Mouse (Mus musculus): ENCODE measurements around the gene Stag3. TPM values are rescaled to one million over a fixed set of nuclear protein-coding genes. Genes with fewer than 3 reads are reported as not detected.

Gene Stag3
- polyA plus RNA-seq (2014; fragmentation: Illumina TruSeq; extraction: RNeasy Lipid Tissue Mini Kit (QIAGEN cat#74804); ENCODE audit: low read depth, low replicate concordance): 511 TPM

DNA sequence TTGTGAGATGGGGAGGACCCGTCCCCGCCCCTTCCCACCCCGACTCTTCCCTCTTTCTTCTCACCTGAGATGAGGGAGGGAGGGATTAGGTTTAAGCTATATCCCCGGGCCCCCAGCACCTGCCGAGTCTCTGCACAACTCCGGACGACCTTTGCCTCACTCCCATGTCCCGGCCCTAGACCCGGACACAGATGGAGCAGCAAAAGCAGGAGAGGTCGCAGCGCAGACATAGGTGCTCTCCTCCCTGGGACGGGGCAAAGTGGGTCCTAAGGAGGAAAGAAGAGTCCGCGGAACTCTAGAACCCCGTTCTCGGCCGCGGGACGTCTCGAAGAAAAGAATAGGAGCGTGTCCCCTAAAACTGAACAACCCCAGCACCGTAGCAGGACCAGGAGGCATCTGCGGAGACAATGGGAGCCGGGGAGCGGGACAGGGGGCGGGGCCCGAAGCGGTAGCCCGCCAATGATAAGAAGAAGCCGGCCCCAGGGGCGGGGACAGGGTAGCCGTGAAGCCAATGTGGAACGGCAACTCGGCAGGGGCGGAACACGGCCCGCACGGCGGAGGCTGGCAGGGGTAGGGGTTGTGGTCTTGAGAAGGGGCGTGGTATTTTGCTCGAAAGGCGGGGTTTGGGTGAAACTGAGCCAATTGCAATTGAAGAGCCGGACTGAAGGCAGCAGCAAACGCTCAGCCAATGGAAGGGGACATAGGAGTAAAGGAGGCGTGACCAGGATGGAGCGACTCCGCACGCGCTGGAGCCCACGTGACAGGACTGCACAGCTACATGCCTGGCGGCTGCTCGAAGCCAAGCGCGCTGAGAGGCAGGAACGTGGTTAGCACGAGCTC, at the start of gene Stag3, which contains the start of the genes Gm43720 and Gpc2:
Gene Stag3, plus strand, starts transcription at position 656 of the 840 bp plus-strand sequence.
Gene Gm43720, minus strand, starts transcription at position 374 of the 840 bp plus-strand sequence.
Gene Gpc2, minus strand, starts transcription at position 421 of the 840 bp plus-strand sequence.

DNA sequence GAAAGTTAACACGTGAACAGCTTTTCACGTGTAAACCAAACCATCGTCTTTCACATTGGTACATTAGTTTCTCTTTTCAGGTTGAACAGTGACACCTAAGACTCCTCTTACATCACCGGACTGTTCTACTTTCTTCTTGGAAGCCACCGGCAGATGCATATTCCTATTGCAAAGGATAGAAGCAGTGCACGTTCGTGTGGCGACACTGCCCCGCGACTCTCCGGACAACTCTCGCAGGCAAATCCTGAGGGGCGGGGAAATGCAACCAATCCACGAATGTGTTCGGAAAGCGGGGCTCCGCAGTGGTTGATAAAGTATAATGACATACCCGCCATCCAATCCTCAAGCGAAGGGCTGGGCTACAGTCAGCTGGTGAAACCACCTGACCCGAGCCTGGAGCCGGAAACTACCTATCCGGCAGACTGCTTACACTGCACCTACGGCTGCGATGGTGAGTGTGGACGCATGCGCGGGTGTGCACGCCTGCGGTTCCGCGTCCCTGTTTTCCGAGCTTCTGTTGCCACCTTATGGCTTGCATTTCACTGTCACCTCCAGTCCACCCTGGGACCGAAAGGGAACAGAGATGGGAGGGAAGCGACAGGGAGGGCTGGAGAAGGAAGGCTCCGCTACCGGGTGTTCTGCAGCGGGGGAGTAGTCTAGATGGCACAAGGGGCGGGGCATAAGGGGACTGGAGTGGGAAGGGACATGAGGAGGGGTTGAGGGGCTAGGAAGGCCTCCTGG, 24.5 kb upstream of the Stag3 start, which contains the start of gene Lamtor4:
Gene Lamtor4, plus strand, starts transcription at position 130 of the 741 bp plus-strand sequence.

DNA sequence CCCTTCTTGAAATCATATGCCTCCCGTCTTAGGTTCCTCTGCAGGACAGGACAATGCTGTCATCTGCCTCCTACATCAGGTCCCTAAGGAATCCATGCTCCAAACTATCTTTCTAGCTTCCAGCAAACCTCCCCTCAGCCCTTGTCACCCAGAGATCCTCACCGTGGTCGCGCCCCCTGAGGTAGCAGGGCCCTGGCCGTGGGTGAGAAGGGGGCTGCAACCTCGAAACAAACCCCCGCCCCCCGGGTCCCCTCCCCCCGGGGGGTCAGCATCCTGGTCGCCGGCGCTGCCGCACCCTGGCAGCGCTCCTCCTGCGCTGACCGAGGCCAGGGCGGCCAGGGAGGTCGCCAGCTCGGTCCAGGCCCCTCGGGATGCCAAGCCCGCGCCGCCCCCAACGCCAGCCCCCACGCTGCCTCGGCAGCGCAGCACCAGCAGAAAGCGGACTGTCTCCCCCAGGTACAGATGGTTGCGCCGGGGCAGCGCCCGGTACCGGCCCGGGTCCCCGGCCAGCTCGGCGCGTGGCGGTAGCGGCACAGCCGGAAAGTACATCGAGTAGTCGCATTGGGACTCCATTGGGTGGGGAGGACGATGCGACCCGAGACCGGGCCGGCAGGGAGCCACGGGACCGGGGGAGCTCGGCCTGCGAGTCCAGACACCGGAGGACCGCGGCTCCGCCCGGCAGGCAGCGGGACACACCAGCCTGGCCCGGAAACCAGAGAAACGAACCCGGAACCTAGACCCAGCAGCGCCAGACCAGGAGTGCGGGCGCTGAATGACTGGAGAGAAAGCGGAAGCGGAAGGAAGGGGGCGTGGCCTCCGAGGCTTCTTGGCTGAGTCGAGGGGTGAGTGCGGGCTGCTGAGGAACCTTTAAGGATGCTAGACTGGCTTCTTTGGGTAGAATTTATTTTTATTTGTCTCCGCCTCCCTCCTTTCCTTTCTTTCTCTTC, 16.5 kb upstream of the Stag3 start, which contains the start of gene BC037034:
Gene BC037034, minus strand, starts transcription at position 774 of the 947 bp plus-strand sequence.

DNA sequence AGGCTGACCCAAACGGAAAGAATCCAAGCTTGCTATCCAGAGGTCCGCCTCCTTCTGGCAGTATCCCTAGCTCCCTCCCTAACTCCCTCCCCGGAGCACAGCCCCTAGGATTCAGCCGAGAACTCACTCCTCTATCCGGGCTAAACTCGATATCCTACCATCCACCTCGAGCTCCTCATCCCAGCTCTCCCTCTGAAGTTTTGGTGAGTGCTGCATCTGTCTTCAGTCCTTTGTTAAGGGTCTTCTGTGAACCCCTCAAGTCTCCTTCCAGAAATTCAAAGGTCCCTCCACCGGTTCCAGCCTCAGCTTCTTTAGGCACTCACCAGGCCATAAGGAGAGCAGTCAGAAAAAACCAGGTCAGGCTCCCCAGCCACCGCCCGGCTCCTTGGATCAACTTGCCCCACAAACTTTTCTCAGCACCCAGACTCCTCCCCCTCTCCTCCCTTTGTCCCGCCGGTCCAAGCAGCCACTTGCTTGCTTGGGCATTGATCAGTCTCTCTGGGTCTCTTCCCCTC, 7.6 kb upstream of the Stag3 start, which contains the start of gene Gal3st4:
Gene Gal3st4, minus strand, starts transcription at position 432 of the 515 bp plus-strand sequence.

GRCm38 (mm10) chr5:138341661-138342060, 61.6 kb downstream of the Stag3 start, which contains the start of gene Pvrig:
Pvrig (plus strand) TSS chr5:138341961.

Other genes with a start within 250 kb of the Stag3 start
- gene Smok3c, start 227.0 kb upstream of the Stag3 start, polyA plus RNA-seq (2014; fragmentation: Illumina TruSeq; extraction: RNeasy Lipid Tissue Mini Kit (QIAGEN cat#74804); ENCODE audit: low read depth, low replicate concordance): 5.5 TPM
- gene Zkscan1, start 195.2 kb upstream of the Stag3 start, polyA plus RNA-seq (2014; fragmentation: Illumina TruSeq; extraction: RNeasy Lipid Tissue Mini Kit (QIAGEN cat#74804); ENCODE audit: low read depth, low replicate concordance): 16.2 TPM
- 109 TPM for gene Zscan21, start 163.3 kb upstream of the Stag3 start, polyA plus RNA-seq (2014; fragmentation: Illumina TruSeq; extraction: RNeasy Lipid Tissue Mini Kit (QIAGEN cat#74804); ENCODE audit: low read depth, low replicate concordance)
- 6.7 TPM for gene Zfp113, start 124.5 kb upstream of the Stag3 start, polyA plus RNA-seq (2014; fragmentation: Illumina TruSeq; extraction: RNeasy Lipid Tissue Mini Kit (QIAGEN cat#74804); ENCODE audit: low read depth, low replicate concordance)
- gene Cops6, start 119.2 kb upstream of the Stag3 start, polyA plus RNA-seq (2014; fragmentation: Illumina TruSeq; extraction: RNeasy Lipid Tissue Mini Kit (QIAGEN cat#74804); ENCODE audit: low read depth, low replicate concordance): 89.9 TPM
- gene Ap4m1, start 108.2 kb upstream of the Stag3 start, polyA plus RNA-seq (2014; fragmentation: Illumina TruSeq; extraction: RNeasy Lipid Tissue Mini Kit (QIAGEN cat#74804); ENCODE audit: low read depth, low replicate concordance): 10.5 TPM
- gene Mcm7, start 107.8 kb upstream of the Stag3 start, polyA plus RNA-seq (2014; fragmentation: Illumina TruSeq; extraction: RNeasy Lipid Tissue Mini Kit (QIAGEN cat#74804); ENCODE audit: low read depth, low replicate concordance): 62.1 TPM
- gene Taf6, start 92.8 kb upstream of the Stag3 start, polyA plus RNA-seq (2014; fragmentation: Illumina TruSeq; extraction: RNeasy Lipid Tissue Mini Kit (QIAGEN cat#74804); ENCODE audit: low read depth, low replicate concordance): 14.1 TPM
- 2.8 TPM for gene Cnpy4, start 92.8 kb upstream of the Stag3 start, polyA plus RNA-seq (2014; fragmentation: Illumina TruSeq; extraction: RNeasy Lipid Tissue Mini Kit (QIAGEN cat#74804); ENCODE audit: low read depth, low replicate concordance)
- gene Mblac1, start 85.9 kb upstream of the Stag3 start, polyA plus RNA-seq (2014; fragmentation: Illumina TruSeq; extraction: RNeasy Lipid Tissue Mini Kit (QIAGEN cat#74804); ENCODE audit: low read depth, low replicate concordance): 0.32 TPM
- gene Nxpe5, start 54.3 kb upstream of the Stag3 start, polyA plus RNA-seq (2014; fragmentation: Illumina TruSeq; extraction: RNeasy Lipid Tissue Mini Kit (QIAGEN cat#74804); ENCODE audit: low read depth, low replicate concordance): 0.14 TPM
- gene Lamtor4, start 24.8 kb upstream of the Stag3 start, polyA plus RNA-seq (2014; fragmentation: Illumina TruSeq; extraction: RNeasy Lipid Tissue Mini Kit (QIAGEN cat#74804); ENCODE audit: low read depth, low replicate concordance): 0.27 TPM
- 3.5 TPM for gene BC037034, start 16.2 kb upstream of the Stag3 start, polyA plus RNA-seq (2014; fragmentation: Illumina TruSeq; extraction: RNeasy Lipid Tissue Mini Kit (QIAGEN cat#74804); ENCODE audit: low read depth, low replicate concordance)
- gene Gal3st4, start 7.4 kb upstream of the Stag3 start, polyA plus RNA-seq (2014; fragmentation: Illumina TruSeq; extraction: RNeasy Lipid Tissue Mini Kit (QIAGEN cat#74804); ENCODE audit: low read depth, low replicate concordance): not detected
- gene Gm43720, start 282 bp upstream of the Stag3 start, polyA plus RNA-seq (2014; fragmentation: Illumina TruSeq; extraction: RNeasy Lipid Tissue Mini Kit (QIAGEN cat#74804); ENCODE audit: low read depth, low replicate concordance): 0.03 TPM
- 3.1 TPM for gene Gpc2, start 235 bp upstream of the Stag3 start, polyA plus RNA-seq (2014; fragmentation: Illumina TruSeq; extraction: RNeasy Lipid Tissue Mini Kit (QIAGEN cat#74804); ENCODE audit: low read depth, low replicate concordance)
- gene Pvrig, start 61.7 kb downstream of the Stag3 start, polyA plus RNA-seq (2014; fragmentation: Illumina TruSeq; extraction: RNeasy Lipid Tissue Mini Kit (QIAGEN cat#74804); ENCODE audit: low read depth, low replicate concordance): not detected
- gene Zfp157, start 161.2 kb downstream of the Stag3 start, polyA plus RNA-seq (2014; fragmentation: Illumina TruSeq; extraction: RNeasy Lipid Tissue Mini Kit (QIAGEN cat#74804); ENCODE audit: low read depth, low replicate concordance): 8.2 TPM